Mouse (Mus musculus) layer of hippocampus, postnatal 25 days (tissue): ENCODE results near the gene Hist1h4k. TPM values are rescaled to one million over a fixed set of nuclear protein-coding genes. Genes with fewer than 3 reads are reported as not detected.

ENCODE experiments used
- microRNA-seq, 2 experiments: library from miRNA; unstranded; fragments of <30 nt; microRNA quantifications; one replicate each; pipeline ENCODE4 v1.2.0; 2021
- total RNA-seq, 2 experiments: library from RNA; stranded (reverse); gene quantifications; 2 replicates each; pipeline ENCODE4 v1.2.3; 2021

Hist1h4k gene
- total RNA-seq, 2 experiments from 2014 or later = 272 to 320 TPM

Small RNA genes lying within 50 kb of the gene (microRNA-seq; reads per million reads assigned to microRNA genes)
- gene Gm44346 = 0 reads per million in 2 experiments
- 0 reads per million in 2 experiments for gene Gm44357
- gene Gm44367 = 0 reads per million in 2 experiments
- gene Gm44454 = 0 to 0.55 reads per million in 2 experiments

Other genes starting within 250 kb of the Hist1h4k start
- gene Gm11273, start 249.1 kb downstream of the Hist1h4k start, total RNA-seq = 10 to 100 TPM; 68.8 to 76.1 TPM
- gene Zkscan8, start 219.4 kb downstream of the Hist1h4k start, total RNA-seq = 10 to 100 TPM; 16.4 to 17.0 TPM
- gene Olfr1366, start 207.7 kb downstream of the Hist1h4k start, total RNA-seq = not detected
- not detected for gene Olfr1535, start 190.6 kb downstream of the Hist1h4k start, total RNA-seq
- not detected for gene Olfr1364, start 168.7 kb downstream of the Hist1h4k start, total RNA-seq
- not detected for gene Olfr1362, start 136.5 kb downstream of the Hist1h4k start, total RNA-seq
- gene Olfr11, start 108.0 kb downstream of the Hist1h4k start, total RNA-seq = not detected
- not detected for gene Olfr1361, start 87.1 kb downstream of the Hist1h4k start, total RNA-seq
- gene Olfr1360, start 73.1 kb downstream of the Hist1h4k start, total RNA-seq = not detected
- not detected for gene Olfr1359, start 52.4 kb downstream of the Hist1h4k start, total RNA-seq
- 10 to 100 TPM; 32.0 to 37.1 TPM for gene Hist1h2bl, start 34.4 kb downstream of the Hist1h4k start, total RNA-seq
- gene Hist1h2ai, start 34.1 kb downstream of the Hist1h4k start, total RNA-seq = 10 to 100 TPM; 25.2 to 27.6 TPM
- 10 to 100 TPM; 51.7 to 65.0 TPM for gene Hist1h3h, start 32.8 kb downstream of the Hist1h4k start, total RNA-seq
- gene Hist1h2bm, start 28.5 kb downstream of the Hist1h4k start, total RNA-seq = 1 to 10 TPM; 6.5 to 8.1 TPM
- gene Hist1h4j, start 15.4 kb downstream of the Hist1h4k start, total RNA-seq = 10 to 100 TPM; 17.6 to 19.5 TPM
- 10 to 100 TPM; 10.9 to 18.2 TPM for gene Hist1h2ak, start 3.3 kb upstream of the Hist1h4k start, total RNA-seq
- 10 to 100 TPM in 1 of 2 experiments, 1 to 10 TPM in 1; 8.6 to 12.1 TPM for gene Hist1h2bn, start 3.6 kb upstream of the Hist1h4k start, total RNA-seq
- 1 to 10 TPM; 7.3 to 9.3 TPM for gene Hist1h1b, start 30.1 kb upstream of the Hist1h4k start, total RNA-seq
- 10 to 100 TPM; 58.3 to 73.7 TPM for gene Hist1h3i, start 32.9 kb upstream of the Hist1h4k start, total RNA-seq
- gene Hist1h2an, start 36.7 kb upstream of the Hist1h4k start, total RNA-seq = 1 to 10 TPM; 1.9 to 3.0 TPM
- 10 to 100 TPM in 1 of 2 experiments, 1 to 10 TPM in 1; 5.0 to 13.2 TPM for gene Hist1h2bp, start 37.0 kb upstream of the Hist1h4k start, total RNA-seq
- gene Hist1h2bq, start 59.7 kb upstream of the Hist1h4k start, total RNA-seq = 10 to 100 TPM; 42.6 to 56.9 TPM
- 10 to 100 TPM; 31.1 to 33.0 TPM for gene Hist1h2ao, start 60.0 kb upstream of the Hist1h4k start, total RNA-seq
- 100 to 1,000 TPM; 199 to 299 TPM for gene Hist1h4m, start 61.2 kb upstream of the Hist1h4k start, total RNA-seq
- 10 to 100 TPM; 21.0 to 38.5 TPM for gene Hist1h4n, start 81.7 kb upstream of the Hist1h4k start, total RNA-seq
- 10 to 100 TPM; 16.2 to 31.8 TPM for gene Hist1h2ap, start 83.0 kb upstream of the Hist1h4k start, total RNA-seq
- 10 to 100 TPM; 42.1 to 57.8 TPM for gene Hist1h2br, start 83.2 kb upstream of the Hist1h4k start, total RNA-seq
- gene Zfp184, start 194.6 kb upstream of the Hist1h4k start, total RNA-seq = 1 to 10 TPM; 2.9 to 4.2 TPM
- not detected for gene Pom121l2, start 230.7 kb upstream of the Hist1h4k start, total RNA-seq